Mouse (Mus musculus): Measurements from ENCODE around the gene Pgc.

Gene Pgc

DNA sequence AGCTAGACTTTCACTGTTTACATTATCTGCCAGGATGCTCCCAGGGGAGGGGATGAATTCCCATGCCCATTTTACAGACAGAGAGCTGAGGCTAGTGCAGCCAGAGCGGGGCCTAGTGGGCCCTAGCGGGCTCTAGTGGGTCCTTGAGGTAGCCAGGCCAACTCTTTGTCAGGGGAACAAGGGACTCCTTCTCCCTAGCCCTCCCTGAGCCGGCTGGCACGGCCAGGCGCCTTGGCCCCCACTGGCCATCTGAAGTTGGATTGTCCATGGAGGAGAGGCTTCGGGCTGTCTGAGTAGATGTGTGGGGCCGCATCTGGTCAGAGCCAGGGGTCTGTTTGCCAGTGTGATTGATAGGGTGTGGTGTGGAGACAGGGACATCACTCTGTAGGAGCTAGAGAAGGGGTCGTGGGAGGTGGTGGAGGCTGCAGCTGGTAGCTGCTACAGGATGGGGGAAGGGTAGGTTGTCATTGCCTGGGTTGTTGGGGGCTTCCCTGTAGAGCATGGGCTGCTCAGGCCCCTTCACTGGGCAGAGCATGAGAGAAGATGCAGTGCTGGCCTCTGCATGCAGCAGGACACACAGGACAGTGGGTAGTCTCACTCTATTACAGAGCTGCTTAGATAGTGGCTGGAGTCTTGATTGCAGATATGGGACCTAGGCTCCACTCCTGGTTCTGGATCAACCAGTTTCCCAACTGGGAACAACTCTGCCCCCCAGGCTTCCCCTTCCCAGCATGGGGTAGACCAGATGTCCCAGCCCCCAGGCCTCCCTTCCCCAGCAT is 57.0 kb downstream of the Pgc start:
- in situ Hi-C loops (cut with MseI, MboI): no loop called here
